Mouse (Mus musculus): ENCODE measurements around the gene Mfsd4b1.

- TF ChIP-seq POLR2A (IDR thresholded peaks at IDR 0.05; ENCODE audit: borderline replicate concordance, extremely low read depth, low read depth, low read length) (no peak), CTCF (IDR thresholded peaks at IDR 0.05; ENCODE audit: insufficient read depth, low read length) (no peak)
These were observed 66.8 kb downstream of the Mfsd4b1 start for GRCm38 (mm10) chr10:39958266-39958665.
